Mouse (Mus musculus): ENCODE results near the gene Uvssa. TPM values are rescaled to one million over a fixed set of nuclear protein-coding genes. Genes with fewer than 3 reads are reported as not detected.

Gene Uvssa
- polyA plus RNA-seq, 1 experiment = 1.6 TPM

GRCm38 (mm10) chr5:33430511-33431172, 52.3 kb downstream of the Uvssa start:
- Histone ChIP-seq H3K27me3 (ENCODE audit: control insufficient read depth, insufficient read depth, insufficient read length) (peaks cover 85% of the 10 kb centered on the region), H3K4me3 (no peak overlapping the region), H3ac (ENCODE audit: control insufficient read depth, insufficient read length) (no peak overlapping the region), H3K4me2 (ENCODE audit: low read depth) (no peak overlapping the region), H3K79me2 (ENCODE audit: control insufficient read depth, insufficient read depth) (no peaks in the 10 kb centered on the region), H3K36me3 (ENCODE audit: control insufficient read depth, insufficient read depth) (no peaks in the 10 kb centered on the region)
- TF ChIP-seq MYOD1 (IDR thresholded peaks at IDR 0.05; ENCODE audit: control insufficient read depth in 1 of 3, insufficient read length in 2 of 3, low read depth in 2 of 3) = no peak
- TF ChIP-seq REST (IDR thresholded peaks at IDR 0.05; ENCODE audit: insufficient read depth, insufficient read length) = no peak
- no peak for TF ChIP-seq CEBPB (IDR thresholded peaks at IDR 0.05; ENCODE audit: insufficient read depth, poor library complexity, severe bottlenecking)
- TF ChIP-seq POLR2A (IDR thresholded peaks at IDR 0.05; ENCODE audit: insufficient read length, low read depth) = no peak
- no peak for TF ChIP-seq USF1 (IDR thresholded peaks at IDR 0.05; ENCODE audit: low read depth)
- no peak for TF ChIP-seq SRF (IDR thresholded peaks at IDR 0.05; ENCODE audit: control insufficient read depth, insufficient read length, low read depth)
- TF ChIP-seq POLR2AphosphoS2 (IDR thresholded peaks at IDR 0.05; ENCODE audit: insufficient read length, low read depth) = no peak
- TF ChIP-seq E2F4 (IDR thresholded peaks at IDR 0.05; ENCODE audit: insufficient read depth) = no peak
- no peak for TF ChIP-seq MYOG (IDR thresholded peaks at IDR 0.05; ENCODE audit: control insufficient read depth in 1 of 3, insufficient read depth in 1 of 3, insufficient read length in 2 of 3, low read depth in 2 of 3)
- TF ChIP-seq TCF3 (IDR thresholded peaks at IDR 0.05; ENCODE audit: insufficient read length, low read depth) = no peak
- no peak for TF ChIP-seq TCF12 (IDR thresholded peaks at IDR 0.05; ENCODE audit: insufficient read depth, poor library complexity, severe bottlenecking)
- TF ChIP-seq MAX (IDR thresholded peaks at IDR 0.05; ENCODE audit: low read depth) = no peak

GRCm38 (mm10) chr5:33431173-33432005, 53.0 kb downstream of the Uvssa start:
- H3K4me2 ChIP-seq (ENCODE audit: low read depth) = no peak overlapping the region
- H3K27me3 ChIP-seq (ENCODE audit: control insufficient read depth, insufficient read depth, insufficient read length) = peaks cover 92% of the 10 kb centered on the region
- no peak overlapping the region for H3ac ChIP-seq (ENCODE audit: control insufficient read depth, insufficient read length)
- H3K36me3 ChIP-seq (ENCODE audit: control insufficient read depth, insufficient read depth) = no peaks in the 10 kb centered on the region
- no peaks in the 10 kb centered on the region for H3K79me2 ChIP-seq (ENCODE audit: control insufficient read depth, insufficient read depth)
- TF ChIP-seq USF1 (IDR thresholded peaks at IDR 0.05; ENCODE audit: low read depth) (no peak), TCF12 (IDR thresholded peaks at IDR 0.05; ENCODE audit: insufficient read depth, poor library complexity, severe bottlenecking) (no peak), E2F4 (IDR thresholded peaks at IDR 0.05; ENCODE audit: insufficient read depth) (no peak), MYOD1 (IDR thresholded peaks at IDR 0.05; ENCODE audit: control insufficient read depth in 1 of 3, insufficient read length in 2 of 3, low read depth in 2 of 3) (no peak), SRF (IDR thresholded peaks at IDR 0.05; ENCODE audit: control insufficient read depth, insufficient read length, low read depth) (no peak), POLR2A (IDR thresholded peaks at IDR 0.05; ENCODE audit: insufficient read length, low read depth) (no peak), CEBPB (IDR thresholded peaks at IDR 0.05; ENCODE audit: insufficient read depth, poor library complexity, severe bottlenecking) (no peak), MYOG (IDR thresholded peaks at IDR 0.05; ENCODE audit: control insufficient read depth in 1 of 3, insufficient read depth in 1 of 3, insufficient read length in 2 of 3, low read depth in 2 of 3) (no peak), POLR2AphosphoS2 (IDR thresholded peaks at IDR 0.05; ENCODE audit: insufficient read length, low read depth) (no peak), REST (IDR thresholded peaks at IDR 0.05; ENCODE audit: insufficient read depth, insufficient read length) (no peak), TCF3 (IDR thresholded peaks at IDR 0.05; ENCODE audit: insufficient read length, low read depth) (no peak), MAX (IDR thresholded peaks at IDR 0.05; ENCODE audit: low read depth) (no peak)
- no peak overlapping the region for H3K4me3 ChIP-seq

GRCm38 (mm10) chr5:33432057-33432935, 53.9 kb downstream of the Uvssa start:
- H3K4me2 ChIP-seq (ENCODE audit: low read depth) = no peak overlapping the region
- no peak overlapping the region for H3K4me3 ChIP-seq
- H3K79me2 ChIP-seq (ENCODE audit: control insufficient read depth, insufficient read depth) = no peaks in the 10 kb centered on the region
- H3K36me3 ChIP-seq (ENCODE audit: control insufficient read depth, insufficient read depth) = no peaks in the 10 kb centered on the region
- TF ChIP-seq MYOD1 (IDR thresholded peaks at IDR 0.05; ENCODE audit: control insufficient read depth in 1 of 3, insufficient read length in 2 of 3, low read depth in 2 of 3) (no peak), REST (IDR thresholded peaks at IDR 0.05; ENCODE audit: insufficient read depth, insufficient read length) (no peak), POLR2AphosphoS2 (IDR thresholded peaks at IDR 0.05; ENCODE audit: insufficient read length, low read depth) (no peak), TCF12 (IDR thresholded peaks at IDR 0.05; ENCODE audit: insufficient read depth, poor library complexity, severe bottlenecking) (no peak), MAX (IDR thresholded peaks at IDR 0.05; ENCODE audit: low read depth) (no peak), CEBPB (IDR thresholded peaks at IDR 0.05; ENCODE audit: insufficient read depth, poor library complexity, severe bottlenecking) (no peak), TCF3 (IDR thresholded peaks at IDR 0.05; ENCODE audit: insufficient read length, low read depth) (no peak), USF1 (IDR thresholded peaks at IDR 0.05; ENCODE audit: low read depth) (no peak), E2F4 (IDR thresholded peaks at IDR 0.05; ENCODE audit: insufficient read depth) (no peak), POLR2A (IDR thresholded peaks at IDR 0.05; ENCODE audit: insufficient read length, low read depth) (no peak), MYOG (IDR thresholded peaks at IDR 0.05; ENCODE audit: control insufficient read depth in 1 of 3, insufficient read depth in 1 of 3, insufficient read length in 2 of 3, low read depth in 2 of 3) (no peak), SRF (IDR thresholded peaks at IDR 0.05; ENCODE audit: control insufficient read depth, insufficient read length, low read depth) (no peak)
- H3K27me3 ChIP-seq (ENCODE audit: control insufficient read depth, insufficient read depth, insufficient read length) = peaks cover 97% of the 10 kb centered on the region
- no peak overlapping the region for H3ac ChIP-seq (ENCODE audit: control insufficient read depth, insufficient read length)

Data from myocyte (in vitro differentiated cells).